Mouse (Mus musculus) liver, embryonic 16.5 days (tissue): ENCODE results near the gene Snx8. TPM values are rescaled to one million over a fixed set of nuclear protein-coding genes. Genes with fewer than 3 reads are reported as not detected.

Source experiments
- ATAC-seq: fragments of 200-750 bp; cut with Nextera tagmentation; 2 replicates; pipeline ENCODE4 v1.8.0; 2017; ENCODE audit warnings: low read depth, mild to moderate bottlenecking, moderate number of reproducible peaks, moderate library complexity
- H3K27ac ChIP-seq: fragments of 300-500 bp; sonication (generic); 2 replicates; pipeline ENCODE4 v1.5.1; 2014; ENCODE audit warnings: mild to moderate bottlenecking, low read length
- H3K27me3 ChIP-seq: fragments of 300-500 bp; sonication (generic); 2 replicates; pipeline ENCODE4 v1.6.1; 2014; ENCODE audit warnings: low read depth, low read length, mixed read lengths; ENCODE audit not compliant: control insufficient read depth, insufficient read depth
- H3K36me3 ChIP-seq: fragments of 300-500 bp; sonication (generic); 2 replicates; pipeline ENCODE4 v1.6.1; 2014; ENCODE audit warnings: mild to moderate bottlenecking; ENCODE audit not compliant: control insufficient read depth, insufficient read depth
- H3K4me1 ChIP-seq: fragments of 300-500 bp; sonication (generic); 2 replicates; pipeline ENCODE4 v1.6.1; 2014; ENCODE audit warnings: low read depth, low read length, mixed read lengths; ENCODE audit not compliant: control insufficient read depth
- H3K4me2 ChIP-seq: fragments of 300-500 bp; sonication (generic); 2 replicates; pipeline ENCODE4 v1.6.1; 2014; ENCODE audit warnings: low read depth, low read length, mixed read lengths
- H3K4me3 ChIP-seq: fragments of 300-500 bp; sonication (generic); 2 replicates; pipeline ENCODE4 v1.5.1; 2014; ENCODE audit warnings: low read depth, mild to moderate bottlenecking, low read length
- H3K9ac ChIP-seq: fragments of 300-500 bp; sonication (generic); 2 replicates; pipeline ENCODE4 v1.6.1; 2014; ENCODE audit warnings: low read depth, low read length
- H3K9me3 ChIP-seq: fragments of 300-500 bp; sonication (generic); replicated peaks from 2 replicates; pipeline ENCODE4 v1.6.1; 2016; ENCODE audit warnings: low read length; ENCODE audit not compliant: control insufficient read depth
- WGBS: fragments of 180-500 bp; shearing (Covaris S2); extraction: QIAGEN DNeasy Blood & Tissue Kit; methylation state at CpG from one replicate; pipeline ENCODE4 v1.1.7; 2014; ENCODE audit not compliant: insufficient replicate concordance; 5-methylcytosine and 5-hydroxymethylcytosine counted together
- polyA plus RNA-seq: library from polyadenylated mRNA; unstranded; fragments of >200 nt; fragmentation: Nextera tagmentation; extraction: Ambion mirVana; gene quantifications from 2 replicates; pipeline ENCODE4 v1.2.1, GENCODE M21; 2015

Snx8 gene
- polyA plus RNA-seq, 1 experiment from 2014 or later = 11.1 TPM

GRCm38 (mm10) chr5:140389647-140390046 lies 585 bp upstream of the Snx8 start:
- 49% methylated on average over 3 of the region's 3 CpGs for WGBS
- no peak for ATAC-seq
- Histone ChIP-seq H3K9me3 (no peaks in the 10 kb centered on the region), H3K9ac (no peak overlapping the region), H3K4me3 (peak overlapping the region; percentile 67), H3K36me3 (no peaks in the 10 kb centered on the region), H3K4me2 (peak overlapping the region; percentile 96), H3K4me1 (peaks cover 21% of the 10 kb centered on the region), H3K27me3 (no peaks in the 10 kb centered on the region; the same call in 1 of the 2 replicates), H3K27ac (no peak overlapping the region)

- peaks cover 27% of the 10 kb centered on the region for H3K4me1 ChIP-seq
- H3K4me3 ChIP-seq = peak overlapping the region; percentile 67
- no peak overlapping the region for H3K27ac ChIP-seq
- WGBS = 58% methylated on average over 12 of the region's 12 CpGs
- no peak for ATAC-seq
- H3K36me3 ChIP-seq = no peaks in the 10 kb centered on the region
- H3K9ac ChIP-seq = peak overlapping the region; percentile 70; the same call in 1 of the 2 replicates
- peak overlapping the region; percentile 96 for H3K4me2 ChIP-seq
- no peaks in the 10 kb centered on the region for H3K9me3 ChIP-seq
- no peaks in the 10 kb centered on the region; the same call in 1 of the 2 replicates for H3K27me3 ChIP-seq
Observed at GRCm38 (mm10) chr5:140387816-140388510, 1.1 kb downstream of the Snx8 start.

DNA sequence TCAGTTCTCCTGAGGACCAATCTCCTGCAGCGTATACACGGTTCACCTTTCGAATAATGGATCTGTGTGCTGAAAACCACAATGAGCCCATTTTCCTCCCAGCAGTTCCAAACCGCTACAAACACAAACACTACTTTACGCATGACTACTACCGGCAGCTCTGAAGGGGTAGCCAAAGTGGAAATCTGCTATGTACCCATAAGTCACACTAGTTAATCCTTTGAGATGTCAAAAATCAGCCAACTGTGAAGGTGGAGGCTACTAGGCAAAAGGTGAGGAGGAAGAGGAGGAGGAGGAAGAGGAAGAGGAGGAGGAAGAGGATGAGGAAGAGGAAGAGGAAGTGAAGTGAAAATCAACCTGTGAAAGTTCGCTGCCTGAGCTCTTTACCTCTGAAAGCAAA lies 1.8 kb downstream of the Snx8 start:
- H3K9ac ChIP-seq = no peak overlapping the region
- no peak overlapping the region for H3K27ac ChIP-seq
- no peaks in the 10 kb centered on the region for H3K9me3 ChIP-seq
- no peaks in the 10 kb centered on the region; the same call in 1 of the 2 replicates for H3K27me3 ChIP-seq
- ATAC-seq = no peak
- 0 out of 2 replicates have a peak overlapping the region, but pooled peaks have one; percentile 96 for H3K4me2 ChIP-seq
- peaks cover 27% of the 10 kb centered on the region for H3K4me1 ChIP-seq
- H3K4me3 ChIP-seq = no peak overlapping the region
- 83% methylated on average over 7 of the region's 7 CpGs for WGBS
- no peaks in the 10 kb centered on the region for H3K36me3 ChIP-seq

DNA sequence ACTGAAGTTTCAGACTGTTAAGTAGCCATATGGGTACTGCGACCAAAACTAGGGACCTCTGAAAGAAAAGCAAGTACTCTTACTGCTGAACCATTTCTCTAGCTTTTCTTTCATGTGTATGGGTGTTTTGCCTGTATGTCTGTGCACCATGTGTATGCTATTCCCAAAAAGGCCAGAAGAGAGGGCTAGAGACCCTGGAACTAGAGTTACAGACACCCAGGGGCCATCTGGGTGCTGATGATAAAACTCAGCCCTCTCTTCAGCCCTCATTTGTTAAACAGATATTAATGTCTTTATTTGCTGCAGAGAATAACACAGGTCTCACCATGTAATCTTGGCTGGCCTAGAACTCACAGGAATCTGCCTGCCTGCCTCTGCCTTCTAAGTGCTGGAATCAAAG lies 4.6 kb downstream of the Snx8 start:
- Histone ChIP-seq H3K27me3 (no peaks in the 10 kb centered on the region), H3K27ac (no peak overlapping the region), H3K9ac (no peak overlapping the region), H3K4me1 (peaks cover 32% of the 10 kb centered on the region), H3K4me3 (no peak overlapping the region), H3K36me3 (no peaks in the 10 kb centered on the region), H3K9me3 (no peaks in the 10 kb centered on the region), H3K4me2 (no peak overlapping the region)
- WGBS = 68% methylated on average over 1 of the region's 1 CpGs
- no peak for ATAC-seq

GRCm38 (mm10) chr5:140383559-140383958 lies 5.5 kb downstream of the Snx8 start:
- 40% methylated on average over 7 of the region's 7 CpGs for WGBS
- H3K9ac ChIP-seq = no peak overlapping the region
- ATAC-seq = peak; percentile 23; the same call in 1 of the 2 replicates
- H3K36me3 ChIP-seq = no peaks in the 10 kb centered on the region
- no peak overlapping the region for H3K4me2 ChIP-seq
- no peaks in the 10 kb centered on the region for H3K27me3 ChIP-seq
- no peaks in the 10 kb centered on the region for H3K9me3 ChIP-seq
- peaks cover 25% of the 10 kb centered on the region for H3K4me1 ChIP-seq
- H3K4me3 ChIP-seq = no peak overlapping the region
- peak overlapping the region; percentile 29 for H3K27ac ChIP-seq

DNA sequence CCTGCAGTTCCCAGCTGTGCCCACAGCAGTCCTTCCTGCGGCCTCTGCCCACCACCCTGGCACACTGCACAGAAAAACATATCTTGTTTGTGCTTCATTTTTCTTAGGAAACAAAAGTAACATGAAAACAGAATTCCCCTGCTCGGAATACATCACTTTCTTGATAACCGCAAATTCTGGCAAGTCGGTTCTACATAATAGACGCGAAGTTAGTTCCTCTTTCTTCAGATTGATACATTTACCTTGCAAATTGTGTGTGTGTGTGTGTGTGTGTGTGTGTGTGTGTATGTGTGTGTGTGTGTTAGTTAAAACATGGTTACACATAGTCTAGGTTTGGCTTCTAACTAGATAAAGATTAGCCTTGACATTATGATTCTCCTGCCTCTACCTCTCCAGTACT lies 6.4 kb downstream of the Snx8 start:
- Histone ChIP-seq H3K4me3 (no peak overlapping the region), H3K27me3 (no peaks in the 10 kb centered on the region), H3K9me3 (no peaks in the 10 kb centered on the region), H3K4me1 (peaks cover 18% of the 10 kb centered on the region), H3K36me3 (no peaks in the 10 kb centered on the region), H3K9ac (no peak overlapping the region), H3K4me2 (no peak overlapping the region), H3K27ac (no peak overlapping the region)
- WGBS = 47% methylated on average over 6 of the region's 6 CpGs
- no peak for ATAC-seq

GRCm38 (mm10) chr5:140381156-140381555 lies 7.9 kb downstream of the Snx8 start:
- 66% methylated on average over 7 of the region's 7 CpGs for WGBS

GRCm38 (mm10) chr5:140379299-140379698 lies 9.8 kb downstream of the Snx8 start:
- no peak for ATAC-seq
- H3K27ac ChIP-seq = no peak overlapping the region
- H3K9ac ChIP-seq = no peak overlapping the region
- no peak overlapping the region for H3K4me2 ChIP-seq
- peaks cover 15% of the 10 kb centered on the region for H3K4me1 ChIP-seq
- WGBS = 33% methylated on average over 6 of the region's 6 CpGs
- H3K9me3 ChIP-seq = no peaks in the 10 kb centered on the region
- H3K4me3 ChIP-seq = no peak overlapping the region
- no peaks in the 10 kb centered on the region for H3K27me3 ChIP-seq
- no peaks in the 10 kb centered on the region for H3K36me3 ChIP-seq

More at GRCm38 (mm10) chr5:140381156-140381555, 7.9 kb downstream of the Snx8 start:
- no peaks in the 10 kb centered on the region for H3K36me3 ChIP-seq
- H3K27me3 ChIP-seq = no peaks in the 10 kb centered on the region
- ATAC-seq = no peak
- H3K4me3 ChIP-seq = no peak overlapping the region
- H3K27ac ChIP-seq = peak overlapping the region; percentile 18; the same call in 1 of the 2 replicates
- no peak overlapping the region for H3K4me2 ChIP-seq
- H3K9ac ChIP-seq = no peak overlapping the region
- H3K4me1 ChIP-seq = peaks cover 15% of the 10 kb centered on the region
- H3K9me3 ChIP-seq = no peaks in the 10 kb centered on the region

DNA sequence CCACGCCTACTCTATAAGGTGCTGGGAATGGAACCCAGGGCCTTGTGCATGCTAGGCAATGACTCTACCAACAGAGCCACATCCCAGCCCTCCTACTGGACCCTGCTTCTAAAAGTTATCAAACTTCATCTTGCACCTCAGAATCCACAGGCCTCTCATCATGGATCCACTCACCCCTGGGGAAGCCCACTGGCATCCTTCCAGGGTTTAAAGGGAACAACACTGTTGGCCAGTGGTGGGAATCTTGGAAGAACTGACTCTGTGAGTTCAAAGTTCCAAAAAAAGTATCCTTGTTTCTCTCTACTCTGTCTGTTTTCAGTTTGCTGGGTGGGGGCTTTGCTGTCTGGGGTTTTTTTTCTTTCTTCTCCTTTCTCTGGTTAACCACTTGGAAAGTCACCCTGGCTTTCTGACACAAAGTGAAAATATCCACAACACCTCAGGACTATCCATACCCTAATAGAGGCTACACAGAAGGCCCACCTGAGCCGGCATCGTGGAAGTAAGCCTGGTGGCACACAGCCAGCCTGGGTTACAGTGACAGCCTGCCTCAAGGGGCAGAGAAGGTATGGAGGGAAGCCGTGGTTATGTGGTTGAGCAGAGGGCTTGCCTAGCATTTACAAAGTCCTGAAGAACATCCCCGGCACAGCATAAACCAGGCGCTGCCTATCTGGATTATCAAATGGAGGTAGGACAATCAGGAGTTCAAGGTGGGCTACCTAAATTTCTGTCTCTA lies 10.8 kb downstream of the Snx8 start:
- H3K9ac ChIP-seq = no peak overlapping the region
- no peak for ATAC-seq
- 64% methylated on average over 6 of the region's 6 CpGs for WGBS

More for the DNA sequence above, 10.8 kb downstream of the Snx8 start:
- Histone ChIP-seq H3K4me3 (no peak overlapping the region), H3K4me1 (peaks cover 9% of the 10 kb centered on the region), H3K27me3 (no peaks in the 10 kb centered on the region), H3K4me2 (no peak overlapping the region), H3K36me3 (no peaks in the 10 kb centered on the region), H3K9me3 (no peaks in the 10 kb centered on the region), H3K27ac (no peak overlapping the region)
